Mouse (Mus musculus) induced T-regulatory cell, adult 2 months (primary cell): ENCODE results near the gene Mxd3.

Experiments used
- DNase-seq: peaks from one replicate; pipeline ENCODE4 v3.0.0-alpha.2; 2012; ENCODE audit warnings: low read depth

The Mxd3 gene

GRCm38 (mm10) chr13:55330567-55331400 lies 1.2 kb upstream of the Mxd3 start:
- DNase-seq: no peak

GRCm38 (mm10) chr13:55329109-55329682 lies 427 bp downstream of the Mxd3 start:
- no peak for DNase-seq

GRCm38 (mm10) chr13:55328641-55329040 lies 982 bp downstream of the Mxd3 start:
- peak; percentile 40 for DNase-seq

GRCm38 (mm10) chr13:55328171-55328570 lies 1.5 kb downstream of the Mxd3 start:
- DNase-seq: no peak

GRCm38 (mm10) chr13:55327633-55328032 lies 2.0 kb downstream of the Mxd3 start:
- DNase-seq: peak; percentile 97

- DNase-seq: no peak
Observed at GRCm38 (mm10) chr13:55327169-55327568, 2.5 kb downstream of the Mxd3 start.

GRCm38 (mm10) chr13:55325596-55325995 lies 4.0 kb downstream of the Mxd3 start:
- no peak for DNase-seq

- DNase-seq: peak; percentile 70
Observed at GRCm38 (mm10) chr13:55322130-55322825, 7.3 kb downstream of the Mxd3 start.

- peak; percentile 93 for DNase-seq
Observed at GRCm38 (mm10) chr13:55321434-55322129, 8.0 kb downstream of the Mxd3 start, which contains the start of gene Rab24. Gene Rab24 (minus strand): TSS chr13:55321946.

- DNase-seq: no peak
Observed at GRCm38 (mm10) chr13:55319931-55320533, 9.6 kb downstream of the Mxd3 start, which contains the start of gene Prelid1. Gene Prelid1 (plus strand): TSS chr13:55320500.

GRCm38 (mm10) chr13:55318351-55318750 lies 11.3 kb downstream of the Mxd3 start:
- no peak for DNase-seq

- no peak for DNase-seq
Observed at GRCm38 (mm10) chr13:55314891-55315412, 14.7 kb downstream of the Mxd3 start.

GRCm38 (mm10) chr13:55313051-55313450 lies 16.6 kb downstream of the Mxd3 start:
- DNase-seq: no peak

- DNase-seq: no peak
Observed at GRCm38 (mm10) chr13:55312028-55312630, 17.5 kb downstream of the Mxd3 start.

GRCm38 (mm10) chr13:55300913-55301312 lies 28.7 kb downstream of the Mxd3 start:
- no peak for DNase-seq

GRCm38 (mm10) chr13:55296760-55297159 lies 32.9 kb downstream of the Mxd3 start:
- no peak for DNase-seq

- peak; percentile 53 for DNase-seq
Observed at GRCm38 (mm10) chr13:55288854-55289253, 40.8 kb downstream of the Mxd3 start.

- no peak for DNase-seq
Observed at GRCm38 (mm10) chr13:55277646-55278045, 52.0 kb downstream of the Mxd3 start.

- no peak for DNase-seq
Observed at GRCm38 (mm10) chr13:55277203-55277602, 52.4 kb downstream of the Mxd3 start.
